Mouse (Mus musculus): Measurements from ENCODE around the gene Grk3. TPM values are rescaled to one million over a fixed set of nuclear protein-coding genes. Genes with fewer than 3 reads are reported as not detected.

Gene Grk3
- total RNA-seq, 2 experiments from 2014 or later, result 60.6 to 91.1 TPM

- DNase-seq (ENCODE audit: low spot score in 2 of 2), result no peak
Observed at GRCm38 (mm10) chr5:112950847-112951246, 64.7 kb downstream of the Grk3 start.

GRCm38 (mm10) chr5:112945925-112946324 lies 69.7 kb downstream of the Grk3 start:
- DNase-seq (ENCODE audit: low spot score in 2 of 2), result no peak
- intact Hi-C loops (cut with DNase I), result no loop called here

More at GRCm38 (mm10) chr5:112950847-112951246, 64.7 kb downstream of the Grk3 start:
- intact Hi-C loops (cut with DNase I), result no loop called here

- intact Hi-C loops (cut with DNase I), result no loop called here
- no peak for DNase-seq (ENCODE audit: low spot score in 2 of 2)
Observed at GRCm38 (mm10) chr5:112942244-112942643, 73.3 kb downstream of the Grk3 start.

DNA sequence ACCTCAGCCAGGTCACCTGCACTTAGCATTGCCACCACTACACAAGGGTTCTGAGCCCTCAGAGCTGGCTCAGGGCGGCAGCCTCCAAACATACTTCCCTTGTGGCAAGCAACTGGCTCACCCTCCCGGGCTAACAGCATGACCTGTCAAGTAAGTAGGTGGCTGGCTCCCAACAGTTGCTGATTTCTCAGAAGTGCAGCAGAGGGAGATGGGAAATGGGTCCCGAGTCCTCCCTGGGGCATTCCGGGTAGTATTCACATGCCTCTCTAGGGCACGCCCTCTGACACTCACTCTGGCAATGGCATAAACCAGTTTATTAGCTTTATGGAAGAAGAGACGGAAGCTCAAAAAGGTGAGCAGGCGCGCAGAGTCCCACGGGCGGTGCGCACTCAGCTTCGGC lies 74.6 kb downstream of the Grk3 start:
- no peak for DNase-seq (ENCODE audit: low spot score in 2 of 2)
- intact Hi-C loops (cut with DNase I), result no loop called here

- intact Hi-C loops (cut with DNase I), result no loop called here
Observed at GRCm38 (mm10) chr5:112936632-112937031, 79.0 kb downstream of the Grk3 start.

DNA sequence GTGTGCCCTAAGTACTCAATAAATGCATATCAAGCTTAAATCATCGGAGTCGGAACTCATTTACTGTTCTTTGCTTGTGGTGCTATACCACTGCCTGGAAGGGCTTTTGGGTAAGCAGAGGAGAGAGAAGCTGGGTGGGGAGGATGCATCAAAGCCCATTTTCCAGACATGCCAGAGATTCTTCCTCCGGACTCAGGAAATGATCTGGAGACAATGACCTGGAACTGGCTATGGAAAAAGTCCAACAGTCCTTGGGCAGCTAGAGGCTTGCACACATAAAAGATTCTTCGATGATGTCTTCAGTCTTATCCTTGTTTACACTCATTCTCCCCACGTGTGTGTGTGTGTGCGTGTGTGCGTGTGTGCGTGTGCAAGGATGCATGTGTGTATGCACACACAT lies 80.2 kb downstream of the Grk3 start:
- intact Hi-C loops (cut with DNase I), result no loop called here

More at GRCm38 (mm10) chr5:112936632-112937031, 79.0 kb downstream of the Grk3 start:
- no peak for DNase-seq (ENCODE audit: low spot score in 2 of 2)

DNA sequence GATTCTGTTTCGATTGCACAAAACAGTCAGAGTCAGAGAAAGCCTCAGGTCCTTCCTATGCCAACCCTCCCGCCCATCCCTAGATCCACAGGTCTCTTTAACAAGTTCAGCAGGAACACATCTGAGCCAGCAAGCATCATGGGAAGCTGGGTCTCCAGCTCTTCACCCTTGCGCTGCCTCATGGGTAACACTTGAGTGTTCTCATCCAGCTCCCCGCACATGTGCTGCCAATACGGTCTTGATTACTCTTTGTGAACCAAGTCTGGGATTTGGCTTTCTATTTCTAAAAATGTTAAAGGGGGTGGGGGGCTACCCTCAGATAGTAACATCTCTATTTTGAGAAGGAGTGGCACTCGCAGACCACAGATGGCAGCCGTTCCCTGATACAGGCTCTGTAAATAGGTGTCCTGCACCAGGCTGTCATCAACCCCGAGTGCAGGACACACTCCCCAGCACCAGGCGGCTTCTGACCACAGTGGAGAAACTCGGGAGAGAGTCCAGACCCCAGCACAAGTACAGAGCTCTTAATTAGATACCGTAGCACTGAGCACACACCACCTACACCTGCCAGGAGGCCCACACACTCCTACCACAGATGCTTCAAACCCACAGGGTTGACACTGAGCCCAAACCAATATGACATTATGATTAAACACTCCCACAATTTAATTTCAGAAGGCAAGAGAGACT lies 82.6 kb downstream of the Grk3 start:
- DNase-seq (ENCODE audit: low spot score in 2 of 2), result no peak
- intact Hi-C loops (cut with DNase I), result loop anchor here (5.0 kb wide), 2 partner anchors 56 to 119 kb away; no protein-coding TSS in a partner anchor

More for the DNA sequence above, 80.2 kb downstream of the Grk3 start:
- no peak for DNase-seq (ENCODE audit: low spot score in 2 of 2)

GRCm38 (mm10) chr5:112931901-112932300 lies 83.7 kb downstream of the Grk3 start:
- no peak for DNase-seq (ENCODE audit: low spot score in 2 of 2)
- intact Hi-C loops (cut with DNase I), result loop anchor here (5.0 kb wide), 2 partner anchors 55 to 120 kb away; no protein-coding TSS in a partner anchor

GRCm38 (mm10) chr5:112928201-112928881 lies 87.2 kb downstream of the Grk3 start:
- DNase-seq (ENCODE audit: low spot score in 2 of 2), result no peak
- intact Hi-C loops (cut with DNase I), result no loop called here

DNA sequence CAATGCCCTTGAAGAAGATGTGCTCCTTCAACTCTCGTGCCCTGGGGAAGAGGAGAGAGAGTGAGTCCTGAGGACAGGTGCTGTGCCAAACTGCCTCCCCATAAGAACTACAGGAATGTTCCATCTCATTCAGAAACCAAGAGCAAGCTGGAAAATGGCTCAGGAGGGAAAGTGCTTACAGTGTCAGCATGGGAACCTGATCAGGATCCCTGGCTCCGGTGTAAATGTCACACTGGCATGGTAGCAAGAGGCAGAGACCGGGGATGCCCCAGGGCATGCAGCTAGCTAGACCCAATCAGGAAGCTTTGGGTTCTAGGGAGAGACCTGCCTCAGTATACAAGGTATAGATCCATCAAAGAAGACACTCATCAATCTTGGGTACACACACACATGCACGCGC lies 90.2 kb downstream of the Grk3 start:
- intact Hi-C loops (cut with DNase I), result no loop called here
- DNase-seq (ENCODE audit: low spot score in 2 of 2), result no peak

DNA sequence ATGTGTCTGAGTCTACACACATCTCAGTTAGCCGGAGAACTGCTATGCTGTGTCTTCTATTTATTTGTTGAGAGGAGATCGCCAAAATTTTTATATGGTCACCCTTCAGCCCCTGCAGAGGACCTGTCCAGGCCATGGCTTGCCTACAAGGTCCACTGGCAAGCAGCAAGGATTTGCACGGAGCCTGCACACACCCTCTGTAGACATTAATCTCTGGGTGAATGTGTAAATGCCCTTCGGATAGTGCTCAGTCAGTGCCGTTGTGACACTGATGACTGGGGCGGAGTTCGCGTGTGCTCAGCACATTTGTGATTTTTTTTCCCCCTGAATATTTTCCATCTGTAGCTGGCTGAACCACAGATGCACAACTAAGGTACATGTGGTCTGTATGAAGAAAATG lies 90.8 kb downstream of the Grk3 start:
- DNase-seq (ENCODE audit: low spot score in 2 of 2), result no peak
- intact Hi-C loops (cut with DNase I), result no loop called here

DNA sequence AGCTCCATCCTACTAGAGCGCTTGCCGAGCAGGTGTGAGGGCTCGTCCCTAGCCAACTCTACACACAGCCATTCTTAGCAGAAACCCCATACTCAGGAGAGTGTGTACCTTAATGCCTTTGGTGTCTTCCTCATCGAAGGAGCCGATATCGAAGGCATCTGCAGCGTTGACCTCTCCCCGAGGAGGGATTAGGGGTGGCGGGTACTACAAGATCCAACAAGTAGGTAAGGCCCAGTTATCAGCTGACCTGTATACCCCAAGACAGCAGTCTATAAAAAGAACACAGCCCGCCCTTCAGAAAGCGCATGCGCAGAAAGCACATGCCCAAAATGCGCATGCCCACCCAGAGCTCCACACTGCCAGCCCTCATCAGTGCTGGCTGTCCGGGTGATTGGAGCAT lies 91.8 kb downstream of the Grk3 start:
- DNase-seq (ENCODE audit: low spot score in 2 of 2), result no peak
- intact Hi-C loops (cut with DNase I), result no loop called here

- no peak for DNase-seq (ENCODE audit: low spot score in 2 of 2)
- intact Hi-C loops (cut with DNase I), result no loop called here
Observed at GRCm38 (mm10) chr5:112921914-112922313, 93.7 kb downstream of the Grk3 start.

DNA sequence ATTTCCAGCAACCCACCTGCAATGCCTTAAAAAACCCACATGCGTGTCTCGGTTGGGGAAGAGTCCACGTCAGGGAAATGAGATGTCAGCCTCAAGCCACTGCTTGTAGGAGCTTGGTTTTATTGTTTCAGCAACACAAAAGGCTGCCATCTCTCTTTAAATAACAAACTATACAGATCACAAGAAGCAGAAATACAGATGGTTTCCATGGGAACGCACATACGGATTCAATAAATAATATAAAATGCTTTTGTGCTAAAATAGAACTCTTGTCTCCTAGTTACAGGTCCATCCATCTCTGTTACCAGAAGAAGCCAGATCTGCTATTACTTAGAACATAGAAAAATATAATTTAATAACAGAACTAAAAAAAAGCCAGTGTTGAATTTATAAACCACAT lies 105.2 kb downstream of the Grk3 start:
- intact Hi-C loops (cut with DNase I), result no loop called here
- DNase-seq (ENCODE audit: low spot score in 2 of 2), result no peak

GRCm38 (mm10) chr5:112908169-112908614 lies 107.4 kb downstream of the Grk3 start:
- no peak for DNase-seq (ENCODE audit: low spot score in 2 of 2)
- intact Hi-C loops (cut with DNase I), result no loop called here

DNA sequence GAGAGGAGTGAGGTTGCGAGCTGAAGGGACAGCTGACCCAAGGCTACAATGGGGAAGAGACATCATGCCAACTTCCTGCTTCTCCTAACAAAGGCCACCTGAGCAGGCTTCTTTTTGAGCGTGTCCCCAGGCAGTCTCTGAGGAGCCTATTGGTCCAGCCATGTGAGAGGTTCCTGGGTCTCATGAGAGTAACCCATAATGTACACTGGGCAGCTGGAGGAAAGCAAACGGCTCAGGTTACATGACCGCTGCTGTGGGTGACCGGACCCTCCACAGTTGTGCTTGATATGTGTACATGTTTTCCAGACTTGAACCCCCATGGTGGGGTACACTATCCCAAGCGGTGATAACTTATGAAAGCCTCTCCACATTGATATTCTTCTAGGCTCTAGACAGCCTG lies 108.1 kb downstream of the Grk3 start:
- intact Hi-C loops (cut with DNase I), result no loop called here
- DNase-seq (ENCODE audit: low spot score in 2 of 2), result no peak

DNA sequence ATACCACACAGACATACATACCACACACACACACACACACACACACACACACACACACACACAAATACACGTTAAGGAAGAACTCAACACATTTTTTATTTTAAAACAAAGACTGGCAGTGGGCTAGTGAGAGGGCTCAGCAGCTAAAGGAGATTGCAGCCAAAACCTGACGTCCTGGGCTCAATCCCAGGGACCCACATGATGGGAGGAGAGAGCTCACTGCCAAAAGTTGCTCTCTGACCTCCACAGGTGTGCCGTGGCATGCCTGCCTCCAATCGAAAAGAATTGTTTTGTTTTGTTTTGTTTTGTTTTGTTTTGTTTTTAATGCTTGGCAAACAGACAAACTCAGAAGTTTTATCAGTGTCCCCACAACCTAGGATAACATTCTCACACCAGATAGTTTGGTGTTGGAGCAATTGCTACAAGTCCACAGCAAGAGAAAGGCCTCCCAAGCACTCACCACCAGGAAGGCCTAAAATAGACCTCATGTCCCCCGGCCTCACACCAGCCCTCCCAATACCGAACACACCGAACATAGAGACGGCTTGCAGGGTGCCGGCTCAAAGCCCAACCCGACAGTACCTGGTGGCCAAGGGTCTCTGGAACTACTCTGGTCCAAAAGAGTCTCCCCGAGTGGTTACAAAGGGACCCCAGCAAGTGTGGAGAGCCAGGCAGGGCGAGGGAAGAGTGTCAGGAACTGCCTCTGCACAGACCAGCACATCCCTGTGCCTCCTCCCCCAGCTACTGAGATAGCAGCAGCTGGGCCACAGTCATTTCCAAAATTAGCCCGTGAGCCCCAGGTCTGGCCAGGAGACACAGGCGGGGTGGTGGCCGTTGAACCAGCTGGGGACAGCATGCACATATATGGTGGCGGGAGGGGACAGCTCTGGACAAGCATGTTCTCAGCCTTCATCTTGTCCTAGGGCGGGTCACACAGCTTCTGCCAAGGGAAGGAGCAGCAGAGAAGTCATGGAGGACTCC lies 119.6 kb downstream of the Grk3 start, which contains the start of gene Myo18b:
Myo18b (minus strand) TSS at position 689 of the 981 bp plus-strand sequence.
- intact Hi-C loops (cut with DNase I), result no loop called here
- peak in 1 of 2 experiments; percentile 19 for DNase-seq (ENCODE audit: low spot score in 2 of 2)

GRCm38 (mm10) chr5:112893462-112894060 lies 122.0 kb downstream of the Grk3 start:
- intact Hi-C loops (cut with DNase I), result no loop called here
- DNase-seq (ENCODE audit: low spot score in 2 of 2), result no peak

- intact Hi-C loops (cut with DNase I), result no loop called here
- no peak for DNase-seq (ENCODE audit: low spot score in 2 of 2)
Observed at GRCm38 (mm10) chr5:112892411-112892810, 123.2 kb downstream of the Grk3 start.

All from left cerebral cortex, postnatal 36 days (tissue).